Mouse (Mus musculus): ENCODE data around the gene Dapl1.
A peak's percentile ranks its signal among the peaks of the same experiment; 100 is the strongest.

Gene Dapl1

GRCm38 (mm10) chr2:59484438-59484837 is at the start of gene Dapl1:
Gene Dapl1 (plus strand): TSS chr2:59484653.
- peak; percentile 46 for DNase-seq (ENCODE audit: low read depth, low spot score)

GRCm38 (mm10) chr2:59434820-59435219 is 49.6 kb upstream of the Dapl1 start:
- no peak for DNase-seq (ENCODE audit: low read depth, low spot score)

- DNase-seq (ENCODE audit: low read depth, low spot score) = no peak
Measured at GRCm38 (mm10) chr2:59437684-59438393, 46.6 kb upstream of the Dapl1 start.

GRCm38 (mm10) chr2:59438479-59438935 is 45.9 kb upstream of the Dapl1 start:
- peak; percentile 71 for DNase-seq (ENCODE audit: low read depth, low spot score)

- no peak for DNase-seq (ENCODE audit: low read depth, low spot score)
Measured at GRCm38 (mm10) chr2:59439824-59440223, 44.6 kb upstream of the Dapl1 start.

- DNase-seq (ENCODE audit: low read depth, low spot score) = peak; percentile 64
Measured at GRCm38 (mm10) chr2:59440481-59440880, 44.0 kb upstream of the Dapl1 start.

GRCm38 (mm10) chr2:59441681-59442080 is 42.8 kb upstream of the Dapl1 start:
- DNase-seq (ENCODE audit: low read depth, low spot score) = no peak

GRCm38 (mm10) chr2:59446671-59447070 is 37.8 kb upstream of the Dapl1 start:
- DNase-seq (ENCODE audit: low read depth, low spot score) = no peak

GRCm38 (mm10) chr2:59447712-59448111 is 36.7 kb upstream of the Dapl1 start:
- DNase-seq (ENCODE audit: low read depth, low spot score) = no peak

GRCm38 (mm10) chr2:59448516-59448915 is 35.9 kb upstream of the Dapl1 start:
- DNase-seq (ENCODE audit: low read depth, low spot score) = no peak

GRCm38 (mm10) chr2:59448921-59449320 is 35.5 kb upstream of the Dapl1 start:
- no peak for DNase-seq (ENCODE audit: low read depth, low spot score)

GRCm38 (mm10) chr2:59451675-59452074 is 32.8 kb upstream of the Dapl1 start:
- no peak for DNase-seq (ENCODE audit: low read depth, low spot score)

GRCm38 (mm10) chr2:59452102-59452501 is 32.4 kb upstream of the Dapl1 start:
- no peak for DNase-seq (ENCODE audit: low read depth, low spot score)

- no peak for DNase-seq (ENCODE audit: low read depth, low spot score)
Measured at GRCm38 (mm10) chr2:59462086-59462485, 22.4 kb upstream of the Dapl1 start.

GRCm38 (mm10) chr2:59463428-59464182 is 20.8 kb upstream of the Dapl1 start:
- no peak for DNase-seq (ENCODE audit: low read depth, low spot score)

- no peak for DNase-seq (ENCODE audit: low read depth, low spot score)
Measured at GRCm38 (mm10) chr2:59465671-59466070, 18.8 kb upstream of the Dapl1 start.

- no peak for DNase-seq (ENCODE audit: low read depth, low spot score)
Measured at GRCm38 (mm10) chr2:59466358-59466757, 18.1 kb upstream of the Dapl1 start.

- peak; percentile 12 for DNase-seq (ENCODE audit: low read depth, low spot score)
Measured at GRCm38 (mm10) chr2:59467085-59467484, 17.4 kb upstream of the Dapl1 start.

GRCm38 (mm10) chr2:59467976-59468375 is 16.5 kb upstream of the Dapl1 start:
- no peak for DNase-seq (ENCODE audit: low read depth, low spot score)

GRCm38 (mm10) chr2:59469590-59470245 is 14.7 kb upstream of the Dapl1 start:
- no peak for DNase-seq (ENCODE audit: low read depth, low spot score)

- no peak for DNase-seq (ENCODE audit: low read depth, low spot score)
Measured at GRCm38 (mm10) chr2:59470326-59471031, 14.0 kb upstream of the Dapl1 start.

Measured in forelimb bud, embryonic 11.5 days (tissue).